In genomic region chr19:53228064-53228794, GRCm38 (mm10) we compare ENCODE assay signal across 15 mouse cellular contexts.
DNase-seq lines count a peak whose midpoint lies in the region; ATAC-seq and TF ChIP-seq lines count a peak whose summit lies in the region.
"Had no signal": no experiment of that assay in that cellular context is flagged by ENCODE, and none has a peak within 500 bp of the region (broad histone marks: within the 10 kb centered on the region; RNA-seq: fewer than 3 reads in every experiment).

No protein-coding gene starts in this region.

- no peak overlapping the region for H3K4me3 ChIP-seq in layer of hippocampus, adult 2 months
- H3K4me3 ChIP-seq: limb, embryonic 15.5 days; megakaryocyte, embryonic 14.5 days; stomach, embryonic 15.5 days had no signal

- TF ChIP-seq CTCF in layer of hippocampus, adult 2 months (conservative IDR thresholded peaks at IDR 0.05): no peak

- DNase-seq in cerebellum, adult 8-10 months: peak; percentile 31
- DNase-seq in cerebellum, postnatal 14 days: no peak
- peak in 1 of 2 experiments; percentile 40 for DNase-seq in layer of hippocampus, adult 2 months (ENCODE audit: low spot score in 2 of 2)
- DNase-seq in layer of hippocampus, postnatal 25 days (ENCODE audit: extremely low spot score in 1 of 2, low spot score in 1 of 2): no peak
- peak; percentile 6 for DNase-seq in Muller cell, postnatal 12 days (ENCODE audit: inconsistent ontology term)
- peak; percentile 31 for DNase-seq in gonadal fat pad, adult 2 months (ENCODE audit: low read depth)
- DNase-seq in urinary bladder, postnatal 10 days (ENCODE audit: low spot score): no peak
- DNase-seq: gastrocnemius, postnatal 14 days; kidney, adult 11 months; lung, embryonic 14.5 days had no signal

- ATAC-seq in erythroblast, adult 5-6 weeks (replicated peaks; ENCODE audit: low FRiP score, poor library complexity, severe bottlenecking): no peak

- peak overlapping the region; percentile 67 for H3K27ac ChIP-seq in layer of hippocampus, adult 2 months
- H3K27ac ChIP-seq: hindbrain, embryonic 14.5 days; limb, embryonic 15.5 days; stomach, embryonic 15.5 days had no signal

Comparison
In these comparisons a context has a peak if more than half of its experiments do, and no peak if none do; other contexts are left out.
1. DNase-seq: peak in cerebellum, adult 8-10 months (single experiment), Muller cell, postnatal 12 days (single experiment) and gonadal fat pad, adult 2 months (single experiment); none in cerebellum, postnatal 14 days (0 of 2), layer of hippocampus, postnatal 25 days (0 of 2) and urinary bladder, postnatal 10 days (single experiment).